Mouse (Mus musculus) bone marrow macrophage, adult 2 months (primary cell): ENCODE data around the gene Tmem177.
A peak's percentile ranks its signal among the peaks of the same experiment; 100 is the strongest.

Source experiments
- CTCF ChIP-seq: IDR thresholded peaks from 2 replicates; pipeline ENCODE4 v1.5.1; 2012; ENCODE audit warnings: low read depth, mild to moderate bottlenecking, low read length, moderate library complexity
- POLR2A ChIP-seq: IDR thresholded peaks from 2 replicates; pipeline ENCODE4 v1.6.1; 2012; ENCODE audit warnings: mild to moderate bottlenecking, low read depth, low read length, borderline replicate concordance

DNA sequence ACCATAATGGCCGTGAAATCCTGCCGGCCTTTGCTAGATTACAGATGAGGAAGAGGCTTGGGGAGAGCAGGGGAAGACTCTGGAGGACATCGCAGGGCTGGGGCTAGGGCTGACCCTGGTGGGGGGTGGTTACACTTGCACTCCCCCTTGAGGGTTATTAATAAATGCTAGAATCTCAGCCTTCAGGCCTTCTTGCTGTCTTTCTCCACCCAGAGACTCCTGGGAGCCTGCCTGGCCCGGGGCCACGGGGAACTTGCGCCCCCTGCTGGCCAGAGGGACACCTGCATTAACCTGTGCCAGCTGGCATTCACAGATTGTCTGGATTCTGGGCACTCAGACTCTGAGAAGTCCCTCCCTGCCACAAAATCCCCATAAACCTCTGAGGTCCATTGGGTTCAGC lies 18.1 kb downstream of the Tmem177 start:
- no peak for TF ChIP-seq POLR2A
- TF ChIP-seq CTCF: peak; percentile 97
